Mouse (Mus musculus): ENCODE results near the gene Siva1.
A peak's percentile ranks its signal among the peaks of the same experiment; 100 is the strongest.

Siva1 gene

DNA sequence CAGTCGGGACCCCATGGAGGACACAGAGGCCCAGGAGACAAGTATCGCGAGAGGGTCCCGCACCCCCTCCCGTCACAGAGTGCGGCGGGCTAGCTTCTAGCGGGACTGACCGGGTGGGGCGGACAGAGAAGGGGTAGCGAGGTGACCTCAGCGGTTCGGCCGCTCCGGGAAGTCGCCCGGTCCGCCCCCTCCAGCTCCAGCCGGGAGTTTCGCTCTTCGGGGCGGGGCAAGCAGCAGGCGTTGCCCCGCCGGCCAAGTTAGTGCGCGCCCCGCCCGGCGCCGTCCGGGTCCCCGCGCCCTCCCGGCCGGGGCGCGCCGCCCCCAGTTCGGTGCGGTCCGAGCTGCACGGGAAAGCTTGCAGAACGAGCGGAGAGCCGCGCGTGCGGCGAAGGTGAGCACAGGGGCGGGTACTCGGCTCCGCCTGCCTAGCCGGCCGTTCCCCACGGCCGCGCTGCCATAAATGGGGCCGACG is 34.1 kb downstream of the Siva1 start, which contains the start of gene Zbtb42:
Gene Zbtb42 (plus strand): TSS at position 274 of the 472 bp plus-strand sequence.
- DNase-seq (ENCODE audit: low read depth, low spot score), result peak; percentile 72

- no peak for DNase-seq (ENCODE audit: low read depth, low spot score)
These were observed 34.8 kb downstream of the Siva1 start for GRCm38 (mm10) chr12:112679027-112679996.

GRCm38 (mm10) chr12:112683351-112683750 is 38.9 kb downstream of the Siva1 start:
- DNase-seq (ENCODE audit: low read depth, low spot score), result no peak

- DNase-seq (ENCODE audit: low read depth, low spot score), result no peak
These were observed 44.0 kb downstream of the Siva1 start for GRCm38 (mm10) chr12:112688458-112688857.

DNA sequence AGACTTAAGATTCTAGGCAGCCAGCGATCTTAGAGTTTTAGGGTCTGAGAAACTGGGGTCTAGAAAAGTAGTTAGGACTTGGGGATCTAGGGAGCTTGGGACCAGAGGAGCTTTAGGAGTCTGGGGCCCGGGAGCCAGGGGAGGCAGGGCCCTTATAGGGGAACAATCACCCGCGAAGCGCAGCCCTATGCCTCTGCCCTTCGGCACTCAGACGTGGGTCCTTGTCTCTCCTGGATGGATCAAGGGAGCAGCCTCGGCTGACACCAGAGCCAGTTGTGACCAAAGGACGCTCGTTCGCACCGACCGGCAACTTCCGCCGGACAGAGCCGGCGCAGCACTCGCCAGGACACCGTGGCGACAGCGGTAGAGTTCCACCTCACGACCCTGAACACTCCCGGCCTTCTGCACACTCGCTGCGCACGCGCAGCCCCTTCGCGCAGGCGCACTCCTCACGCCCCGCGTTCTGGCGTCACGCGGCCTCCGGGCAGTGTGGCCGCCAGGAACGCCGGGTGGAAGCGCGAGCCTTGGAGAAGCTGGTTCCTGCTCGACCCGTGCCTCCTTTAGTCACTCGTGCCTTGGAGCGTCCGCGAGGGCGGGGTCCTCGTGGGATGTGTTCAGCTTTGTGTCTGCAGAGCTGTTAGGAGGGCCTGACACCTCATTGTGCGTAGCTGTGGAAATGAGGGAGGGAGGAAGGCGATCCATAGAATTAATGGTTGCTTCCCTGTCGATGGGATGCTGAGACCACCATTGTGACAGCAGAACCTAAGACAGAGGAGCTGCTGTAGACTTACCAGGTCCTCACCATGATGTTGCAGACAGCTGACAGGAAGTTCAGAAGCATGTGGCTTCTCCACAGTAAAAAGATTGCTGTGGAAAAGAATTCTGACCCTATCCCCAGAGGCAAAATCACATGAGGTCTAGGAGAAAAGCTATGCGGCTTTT is 49.0 kb downstream of the Siva1 start:
- DNase-seq (ENCODE audit: low read depth, low spot score), result peak; percentile 98

- DNase-seq (ENCODE audit: low read depth, low spot score), result no peak
These were observed 49.6 kb downstream of the Siva1 start for GRCm38 (mm10) chr12:112694127-112694475.

DNA sequence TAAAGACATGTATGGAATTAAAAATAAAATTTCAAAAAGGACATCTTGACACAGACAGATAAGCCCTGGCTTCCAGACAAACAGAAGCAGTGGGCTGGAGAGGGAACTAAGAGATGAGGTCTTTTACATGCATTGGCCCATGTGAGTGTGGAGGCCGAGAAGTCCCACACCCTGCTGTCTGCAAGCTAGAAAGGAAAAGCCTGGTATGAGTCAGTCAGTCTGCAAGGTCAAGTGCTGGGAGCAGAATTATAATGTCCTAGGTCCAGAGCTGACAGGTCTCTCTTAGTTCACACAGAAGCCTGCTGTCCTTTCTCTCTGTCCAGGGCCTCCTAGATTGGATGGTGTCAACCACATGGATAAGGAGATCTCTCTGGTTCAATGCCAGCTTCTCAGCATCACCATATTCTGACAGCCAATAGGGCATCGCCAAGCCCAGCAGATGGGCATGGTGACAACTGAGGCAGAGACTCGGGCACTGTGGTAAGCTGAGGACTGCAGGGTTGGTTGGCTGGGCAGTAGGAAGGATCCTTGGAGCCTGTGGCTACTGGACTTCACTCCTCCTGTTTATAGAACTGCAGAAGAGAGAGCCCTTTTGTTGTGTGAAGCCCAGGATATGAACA is 52.4 kb downstream of the Siva1 start:
- DNase-seq (ENCODE audit: low read depth, low spot score), result no peak

Measured in forelimb bud, embryonic 11.5 days (tissue).